Mouse (Mus musculus) liver, postnatal 0 days (tissue): Measurements from ENCODE around the gene Furin. TPM values are rescaled to one million over a fixed set of nuclear protein-coding genes. Genes with fewer than 3 reads are reported as not detected.

Experiments used
- ATAC-seq: fragments of 200-750 bp; cut with Nextera tagmentation; 2 replicates; pipeline ENCODE4 v1.8.0; 2017; ENCODE audit warnings: mild to moderate bottlenecking, moderate library complexity
- DNase-seq: peaks from one replicate; pipeline ENCODE4 v3.0.0-alpha.2; 2016
- H3K27ac ChIP-seq: fragments of 300-500 bp; sonication (generic); 2 replicates; pipeline ENCODE4 v1.5.1; 2014; ENCODE audit warnings: antibody characterized with exemption, moderate library complexity, mild to moderate bottlenecking, low read depth
- H3K27me3 ChIP-seq: fragments of 300-500 bp; sonication (generic); 2 replicates; pipeline ENCODE4 v1.6.1; 2014; ENCODE audit warnings: low read length, control low read depth, mixed read lengths; ENCODE audit not compliant: insufficient read depth
- H3K36me3 ChIP-seq: fragments of 300-500 bp; sonication (generic); replicated peaks from 2 replicates; pipeline ENCODE4 v1.6.1; 2014; ENCODE audit warnings: mild to moderate bottlenecking, control low read depth, low read length, moderate library complexity, mixed read lengths; ENCODE audit not compliant: insufficient read depth
- H3K4me1 ChIP-seq: fragments of 300-500 bp; sonication (generic); 2 replicates; pipeline ENCODE4 v1.6.1; 2014; ENCODE audit warnings: antibody characterized with exemption, mild to moderate bottlenecking, control low read depth; ENCODE audit not compliant: insufficient read depth
- H3K4me2 ChIP-seq: fragments of 300-500 bp; sonication (generic); 2 replicates; pipeline ENCODE4 v1.6.1; 2014; ENCODE audit warnings: low read depth, mild to moderate bottlenecking, low read length, moderate library complexity, mixed read lengths
- H3K4me3 ChIP-seq: fragments of 300-500 bp; sonication (generic); 2 replicates; pipeline ENCODE4 v1.5.1; 2014; ENCODE audit warnings: low read depth, low read length
- H3K9ac ChIP-seq: fragments of 300-500 bp; sonication (generic); replicated peaks from 2 replicates; pipeline ENCODE4 v1.6.1; 2014; ENCODE audit warnings: mild to moderate bottlenecking, moderate library complexity
- H3K9me3 ChIP-seq: fragments of 300-500 bp; sonication (generic); 2 replicates; pipeline ENCODE4 v1.6.1; 2016; ENCODE audit warnings: mild to moderate bottlenecking, control low read depth, low read length, mixed read lengths
- CTCF ChIP-seq: sonication (generic); IDR thresholded peaks from 2 replicates; pipeline ENCODE4 v1.5.1; 2016; ENCODE audit warnings: antibody characterized with exemption, low read depth
- EP300 ChIP-seq: IDR thresholded peaks from 2 replicates; pipeline ENCODE4 v1.6.1; 2016; ENCODE audit warnings: antibody characterized with exemption, low read depth, mild to moderate bottlenecking
- WGBS: fragments of 180-500 bp; shearing (Covaris S2); extraction: QIAGEN DNeasy Blood & Tissue Kit; methylation state at CpG from one replicate; pipeline ENCODE4 v1.1.7; 2014; ENCODE audit not compliant: insufficient replicate concordance; 5-methylcytosine and 5-hydroxymethylcytosine counted together
- polyA plus RNA-seq: library from polyadenylated mRNA; unstranded; fragments of >200 nt; fragmentation: Nextera tagmentation; extraction: Ambion mirVana; gene quantifications from 2 replicates; pipeline ENCODE4 v1.2.1, GENCODE M21; 2015

The Furin gene
- polyA plus RNA-seq, 1 experiment from 2014 or later, result 17.7 TPM

DNA sequence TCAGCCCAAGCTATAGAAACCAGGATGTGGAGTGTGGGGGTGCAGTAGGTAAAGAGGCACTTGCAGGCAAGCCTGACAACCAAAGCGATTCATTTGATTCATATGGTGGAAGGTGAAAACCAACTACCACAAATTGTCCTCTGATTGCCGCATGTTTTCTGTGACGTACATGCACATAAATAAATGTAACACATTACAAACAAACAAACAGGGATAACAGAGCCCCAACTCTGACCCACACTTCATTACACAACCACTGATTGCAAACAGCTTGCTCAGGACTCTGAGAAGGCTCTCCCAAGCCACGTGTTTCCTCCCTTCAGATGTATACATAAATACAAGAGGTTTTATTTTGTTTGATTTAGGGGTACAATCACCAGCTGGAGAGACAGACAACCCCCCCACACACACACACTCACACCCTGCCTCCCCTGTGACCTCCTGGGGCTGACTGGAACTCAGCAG, 35.2 kb downstream of the Furin start:
- peak overlapping the region; percentile 87 for H3K27ac ChIP-seq
- H3K27me3 ChIP-seq, result no peaks in the 10 kb centered on the region
- peak overlapping the region; percentile 85 for H3K4me3 ChIP-seq
- DNase-seq (no peak), ATAC-seq (peak; percentile 20; the same call in 1 of the 2 replicates)
- no peaks in the 10 kb centered on the region for H3K9me3 ChIP-seq
- peaks cover 27% of the 10 kb centered on the region for H3K36me3 ChIP-seq
- H3K9ac ChIP-seq, result peak overlapping the region; percentile 79
- H3K4me2 ChIP-seq, result peak overlapping the region; percentile 93
- no peak for TF ChIP-seq CTCF
- TF ChIP-seq EP300, result no peak
- peaks cover 22% of the 10 kb centered on the region for H3K4me1 ChIP-seq
- 25% methylated on average over 4 of the region's 4 CpGs for WGBS

DNA sequence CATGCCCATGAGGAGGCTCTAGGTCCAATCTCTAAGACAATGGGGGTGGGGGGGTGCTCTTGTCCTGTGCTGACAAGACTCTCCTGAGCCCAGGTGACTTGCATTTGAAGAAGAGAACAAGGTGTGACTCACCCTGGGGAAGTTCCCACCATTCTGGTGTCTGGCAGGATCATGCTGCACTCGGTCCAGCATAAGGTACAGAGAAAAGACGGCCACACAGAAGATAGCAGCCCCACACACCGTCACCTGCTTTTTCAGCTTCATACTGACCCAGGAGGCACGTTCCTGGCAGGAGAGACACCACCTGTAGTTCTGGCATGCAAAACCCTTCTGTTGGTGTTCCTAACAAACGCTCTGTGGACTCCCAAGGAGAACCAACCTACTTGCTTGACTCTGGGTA, 35.8 kb downstream of the Furin start:
- ATAC-seq (no peak), DNase-seq (no peak)
- Histone ChIP-seq H3K4me1 (peaks cover 22% of the 10 kb centered on the region), H3K9ac (no peak overlapping the region), H3K4me2 (peak overlapping the region; percentile 93), H3K4me3 (peak overlapping the region; percentile 85; the same call in 1 of the 2 replicates), H3K36me3 (peaks cover 27% of the 10 kb centered on the region), H3K27me3 (no peaks in the 10 kb centered on the region), H3K27ac (peak overlapping the region; percentile 87; the same call in 1 of the 2 replicates), H3K9me3 (no peaks in the 10 kb centered on the region)
- TF ChIP-seq EP300, result no peak
- 49% methylated on average over 5 of the region's 5 CpGs for WGBS

DNA sequence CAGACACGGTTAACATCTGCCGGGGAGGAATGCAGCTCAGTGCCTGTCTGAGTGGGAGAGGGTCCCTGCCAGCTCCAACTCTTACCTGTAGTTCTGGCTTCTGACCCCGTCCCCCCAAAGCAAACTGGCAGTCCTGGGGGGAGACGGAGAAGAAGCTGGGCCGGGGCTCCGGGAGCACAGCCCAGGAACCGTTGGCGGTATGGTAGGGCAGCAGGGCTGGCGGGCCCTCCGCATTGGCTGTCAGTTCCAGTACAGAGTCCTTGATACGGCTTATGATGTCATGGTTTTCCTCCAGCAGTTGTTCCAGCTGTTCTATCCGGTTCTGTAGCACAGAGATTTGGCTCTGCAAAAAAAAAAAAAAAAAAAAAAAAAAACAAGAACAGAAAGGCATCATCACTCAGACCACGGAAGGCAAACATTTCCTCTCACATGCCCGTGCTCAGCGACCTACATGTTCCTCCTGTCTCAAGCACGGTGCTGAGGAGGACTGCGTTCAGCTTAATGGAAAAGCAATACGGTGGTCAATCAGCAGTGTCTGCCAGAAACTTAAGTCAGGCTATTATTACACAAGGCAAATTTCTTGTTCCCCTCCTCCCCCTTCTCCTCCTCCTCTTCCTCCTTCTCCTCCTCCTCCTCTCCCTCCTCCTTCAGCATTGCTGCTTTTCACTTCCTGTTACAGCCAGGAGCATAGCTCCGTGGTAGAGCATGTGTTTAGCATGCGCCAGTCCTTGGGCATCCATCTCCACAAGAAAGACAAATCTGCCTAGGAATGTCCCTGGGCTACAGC, 36.4 kb downstream of the Furin start:
- TF ChIP-seq EP300 (no peak), CTCF (no peak)
- ATAC-seq (0 out of 2 replicates have a peak, but pooled peaks have one; percentile 11), DNase-seq (no peak)
- Histone ChIP-seq H3K4me1 (peaks cover 22% of the 10 kb centered on the region), H3K27me3 (no peaks in the 10 kb centered on the region), H3K27ac (peak overlapping the region; percentile 11; the same call in 1 of the 2 replicates), H3K9me3 (no peaks in the 10 kb centered on the region), H3K36me3 (peaks cover 30% of the 10 kb centered on the region), H3K9ac (no peak overlapping the region), H3K4me3 (no peak overlapping the region), H3K4me2 (peak overlapping the region; percentile 93)
- WGBS, result 53% methylated on average over 20 of the region's 20 CpGs

DNA sequence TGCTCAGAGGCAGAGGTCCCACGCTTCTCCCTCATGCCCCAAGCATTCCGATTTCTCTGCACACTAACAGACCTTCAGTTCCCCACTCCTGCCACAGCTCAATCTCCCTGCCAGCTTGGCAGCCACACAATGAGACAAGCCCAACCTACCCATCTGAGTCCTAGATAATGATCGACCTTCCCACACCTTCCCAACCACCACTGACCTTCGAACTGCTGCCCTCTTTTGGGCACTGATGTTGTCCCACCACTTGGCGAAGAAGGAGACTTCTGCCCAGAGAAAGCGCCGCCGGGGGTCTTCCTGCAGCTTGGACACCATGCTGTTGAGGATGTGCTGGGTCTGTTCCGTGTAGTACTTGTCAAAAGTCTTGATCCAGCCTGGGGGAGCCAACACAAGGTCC, 37.2 kb downstream of the Furin start:
- Histone ChIP-seq H3K4me1 (peaks cover 22% of the 10 kb centered on the region), H3K4me2 (no peak overlapping the region), H3K4me3 (no peak overlapping the region), H3K36me3 (peaks cover 36% of the 10 kb centered on the region), H3K9me3 (no peaks in the 10 kb centered on the region), H3K27ac (no peak overlapping the region), H3K9ac (no peak overlapping the region), H3K27me3 (no peaks in the 10 kb centered on the region)
- 83% methylated on average over 9 of the region's 9 CpGs for WGBS
- DNase-seq (no peak), ATAC-seq (no peak)
- TF ChIP-seq CTCF, result no peak
- no peak for TF ChIP-seq EP300

DNA sequence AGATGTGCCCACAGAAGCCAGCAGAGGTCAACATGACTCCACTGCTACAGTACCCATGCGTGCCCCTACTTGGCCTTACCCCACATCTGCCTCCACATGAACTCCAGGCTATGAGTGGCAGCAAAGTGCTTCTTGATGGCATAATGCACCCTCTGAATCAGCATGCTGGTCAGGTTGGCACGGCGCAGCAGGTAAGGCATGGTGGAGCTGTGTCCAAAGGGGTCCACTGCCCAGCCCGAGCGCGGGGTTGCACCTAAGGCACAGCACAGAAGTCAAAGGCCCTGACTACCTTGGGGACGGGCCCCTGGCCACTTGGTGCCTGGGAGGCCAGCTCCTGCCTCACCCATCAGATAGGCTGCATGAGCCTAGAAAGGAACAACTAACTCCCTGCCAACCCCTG, 38.0 kb downstream of the Furin start:
- Histone ChIP-seq H3K9ac (no peak overlapping the region), H3K9me3 (no peaks in the 10 kb centered on the region), H3K4me2 (no peak overlapping the region), H3K36me3 (peaks cover 44% of the 10 kb centered on the region), H3K27ac (no peak overlapping the region), H3K4me1 (peaks cover 22% of the 10 kb centered on the region), H3K4me3 (no peak overlapping the region), H3K27me3 (no peaks in the 10 kb centered on the region)
- TF ChIP-seq EP300, result no peak
- no peak for TF ChIP-seq CTCF
- ATAC-seq (no peak), DNase-seq (no peak)
- 95% methylated on average over 7 of the region's 7 CpGs for WGBS

DNA sequence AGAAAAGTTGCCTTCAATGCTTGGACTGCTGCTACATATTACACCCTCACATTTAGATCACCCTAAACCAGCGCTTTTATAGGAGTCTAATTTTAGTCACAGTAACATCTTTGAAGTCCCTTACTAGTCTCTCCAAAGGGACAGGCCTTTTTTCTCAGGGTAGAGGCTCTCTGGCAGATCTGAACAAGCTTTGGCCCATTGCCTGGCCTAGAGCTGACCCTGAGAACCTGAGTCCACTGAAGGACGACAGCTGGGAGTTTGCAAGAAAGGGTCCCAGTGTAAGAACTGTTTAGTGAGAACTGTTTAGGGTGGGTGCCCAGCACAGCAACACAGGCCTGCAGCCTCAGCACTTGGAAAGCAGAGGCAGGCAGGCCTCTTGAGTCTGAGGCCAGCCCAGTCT, 39.5 kb downstream of the Furin start:
- Histone ChIP-seq H3K4me3 (no peak overlapping the region), H3K9me3 (no peaks in the 10 kb centered on the region), H3K4me2 (no peak overlapping the region), H3K36me3 (peaks cover 53% of the 10 kb centered on the region), H3K4me1 (peaks cover 18% of the 10 kb centered on the region), H3K27ac (no peak overlapping the region), H3K9ac (no peak overlapping the region), H3K27me3 (no peaks in the 10 kb centered on the region)
- ATAC-seq (no peak), DNase-seq (no peak)
- TF ChIP-seq CTCF, result no peak
- no peak for TF ChIP-seq EP300
- 74% methylated on average over 2 of the region's 2 CpGs for whole genome bisulfite sequencing
